Mouse (Mus musculus) midbrain, embryonic 16.5 days (tissue): ENCODE data around the gene Nell1. TPM values are rescaled to one million over a fixed set of nuclear protein-coding genes. Genes with fewer than 3 reads are reported as not detected.
A peak's percentile ranks its signal among the peaks of the same experiment; 100 is the strongest.

Experiments
- ATAC-seq: fragments of 200-750 bp; cut with Nextera tagmentation; 2 replicates; pipeline ENCODE4 v1.8.0; 2017; ENCODE audit warnings: moderate TSS enrichment
- H3K27ac ChIP-seq: fragments of 300-500 bp; sonication (generic); 2 replicates; pipeline ENCODE4 v1.5.1; 2014; ENCODE audit warnings: mild to moderate bottlenecking, low read length, mixed read lengths
- H3K27me3 ChIP-seq: fragments of 300-500 bp; sonication (generic); 2 replicates; pipeline ENCODE4 v1.6.1; 2014; ENCODE audit warnings: low read depth, low read length, mixed read lengths; ENCODE audit not compliant: control insufficient read depth, insufficient read depth
- H3K36me3 ChIP-seq: fragments of 300-500 bp; sonication (generic); 2 replicates; pipeline ENCODE4 v1.6.1; 2014; ENCODE audit warnings: mild to moderate bottlenecking, low read length, moderate library complexity, mixed read lengths; ENCODE audit not compliant: control insufficient read depth, insufficient read depth
- H3K4me1 ChIP-seq: fragments of 300-500 bp; sonication (generic); 2 replicates; pipeline ENCODE4 v1.6.1; 2014; ENCODE audit warnings: mild to moderate bottlenecking, low read length, mixed read lengths; ENCODE audit not compliant: control insufficient read depth, insufficient read depth
- H3K4me2 ChIP-seq: fragments of 300-500 bp; sonication (generic); 2 replicates; pipeline ENCODE4 v1.6.1; 2014; ENCODE audit warnings: mild to moderate bottlenecking, low read length, mixed read lengths
- H3K4me3 ChIP-seq: fragments of 300-500 bp; sonication (generic); 2 replicates; pipeline ENCODE4 v1.5.1; 2014; ENCODE audit warnings: low read depth, mild to moderate bottlenecking, low read length, moderate library complexity, mixed read lengths
- H3K9ac ChIP-seq: fragments of 300-500 bp; sonication (generic); 2 replicates; pipeline ENCODE4 v1.6.1; 2014; ENCODE audit warnings: low read depth, low read length, mixed read lengths
- H3K9me3 ChIP-seq: fragments of 300-500 bp; sonication (generic); replicated peaks from 2 replicates; pipeline ENCODE4 v1.6.1; 2014; ENCODE audit warnings: mild to moderate bottlenecking, low read length, mixed read lengths; ENCODE audit not compliant: control insufficient read depth, poor library complexity, severe bottlenecking
- WGBS: fragments of 180-500 bp; shearing (Covaris S2); extraction: QIAGEN DNeasy Blood & Tissue Kit; methylation state at CpG from one replicate; pipeline ENCODE4 v1.1.7; 2014; 5-methylcytosine and 5-hydroxymethylcytosine counted together
- polyA plus RNA-seq: library from polyadenylated mRNA; unstranded; fragments of >200 nt; fragmentation: Nextera tagmentation; extraction: Ambion mirVana; gene quantifications from 2 replicates; pipeline ENCODE4 v1.2.1, GENCODE M21; 2015

Gene Nell1
- polyA plus RNA-seq, 1 experiment from 2014 or later = 40.1 TPM

DNA sequence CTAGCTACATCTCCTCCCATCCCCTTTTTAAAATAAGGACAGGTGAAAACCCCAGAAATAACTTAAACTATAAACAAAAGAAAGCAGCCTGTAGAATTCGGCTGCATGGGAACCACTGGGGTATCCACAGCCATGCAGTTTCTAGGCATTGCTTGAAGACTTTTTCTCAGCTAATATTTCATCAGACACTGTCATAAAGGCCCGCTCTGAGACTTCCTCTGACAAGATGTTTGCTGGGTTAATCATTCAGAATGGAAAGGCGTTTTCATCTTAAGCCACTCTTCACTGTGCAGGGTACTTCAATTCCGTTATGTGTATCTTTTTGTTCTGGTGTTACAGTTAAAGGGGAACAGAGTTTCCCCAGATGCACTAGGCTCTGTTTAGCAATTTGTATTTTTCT is 526.9 kb downstream of the Nell1 start:
- 81% methylated on average over 4 of the region's 4 CpGs for WGBS
- Histone ChIP-seq H3K36me3 (no peaks in the 10 kb centered on the region), H3K27me3 (no peaks in the 10 kb centered on the region), H3K9me3 (no peaks in the 10 kb centered on the region), H3K27ac (no peak overlapping the region), H3K4me2 (no peak overlapping the region), H3K4me3 (no peak overlapping the region), H3K4me1 (no peaks in the 10 kb centered on the region), H3K9ac (no peak overlapping the region)
- no peak for ATAC-seq

- no peaks in the 10 kb centered on the region for H3K9me3 ChIP-seq
- H3K27ac ChIP-seq = no peak overlapping the region
These were observed 532.4 kb downstream of the Nell1 start for GRCm38 (mm10) chr7:50507047-50507446.

DNA sequence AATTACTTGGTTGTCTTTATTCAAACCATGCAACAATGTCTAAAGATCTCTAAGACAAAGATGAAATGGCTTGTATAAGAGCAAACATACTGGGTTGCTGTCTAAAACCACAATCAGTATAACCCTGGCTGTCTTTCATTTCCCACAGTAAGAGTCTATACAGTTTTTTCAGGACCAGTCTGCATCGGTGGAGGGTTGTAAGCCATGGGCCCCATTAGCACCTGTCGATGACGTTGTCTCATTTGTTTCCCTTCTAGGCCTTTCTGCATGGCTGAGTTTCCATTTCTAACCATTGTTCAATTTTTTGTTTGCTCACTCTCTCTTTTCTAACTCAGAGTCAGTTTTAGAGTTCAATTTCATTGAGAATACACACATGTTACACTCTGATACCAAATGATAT is 540.2 kb downstream of the Nell1 start:
- no peak overlapping the region for H3K4me3 ChIP-seq
- no peak overlapping the region for H3K4me2 ChIP-seq
- no peaks in the 10 kb centered on the region for H3K9me3 ChIP-seq
- no peak overlapping the region for H3K9ac ChIP-seq
- H3K27ac ChIP-seq = no peak overlapping the region
- no peaks in the 10 kb centered on the region for H3K4me1 ChIP-seq
- no peak for ATAC-seq
- 64% methylated on average over 3 of the region's 3 CpGs for WGBS
- no peaks in the 10 kb centered on the region for H3K36me3 ChIP-seq
- no peaks in the 10 kb centered on the region for H3K27me3 ChIP-seq

More at GRCm38 (mm10) chr7:50507047-50507446, 532.4 kb downstream of the Nell1 start:
- Histone ChIP-seq H3K4me1 (no peaks in the 10 kb centered on the region), H3K9ac (no peak overlapping the region), H3K4me3 (no peak overlapping the region), H3K27me3 (no peaks in the 10 kb centered on the region), H3K4me2 (no peak overlapping the region), H3K36me3 (no peaks in the 10 kb centered on the region)
- ATAC-seq = no peak

DNA sequence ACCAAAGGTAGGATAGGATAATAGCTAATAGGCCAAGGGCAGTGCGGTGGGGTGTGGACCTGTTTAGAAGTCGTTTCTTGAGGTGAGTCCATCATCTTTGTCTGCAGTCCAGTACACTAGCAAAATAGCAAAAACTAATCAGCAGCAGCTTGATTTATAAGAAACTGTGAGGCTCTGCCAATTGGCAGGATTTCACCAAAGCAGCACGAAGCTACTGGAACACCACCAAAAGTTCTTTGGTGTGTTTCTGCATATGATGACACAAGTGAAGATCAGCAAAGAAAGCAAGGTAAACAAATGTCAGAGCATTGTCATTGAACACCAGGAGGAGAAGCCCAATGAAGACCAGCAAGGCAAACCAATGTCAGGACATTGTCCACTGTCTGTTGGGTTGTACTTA is 542.0 kb downstream of the Nell1 start:
- no peak overlapping the region for H3K27ac ChIP-seq
- H3K9me3 ChIP-seq = no peaks in the 10 kb centered on the region
- no peaks in the 10 kb centered on the region for H3K4me1 ChIP-seq
- no peaks in the 10 kb centered on the region for H3K36me3 ChIP-seq
- no peak overlapping the region for H3K4me2 ChIP-seq
- no peak for ATAC-seq
- 86% methylated on average over 3 of the region's 3 CpGs for WGBS
- H3K9ac ChIP-seq = no peak overlapping the region
- no peak overlapping the region for H3K4me3 ChIP-seq
- H3K27me3 ChIP-seq = no peaks in the 10 kb centered on the region

DNA sequence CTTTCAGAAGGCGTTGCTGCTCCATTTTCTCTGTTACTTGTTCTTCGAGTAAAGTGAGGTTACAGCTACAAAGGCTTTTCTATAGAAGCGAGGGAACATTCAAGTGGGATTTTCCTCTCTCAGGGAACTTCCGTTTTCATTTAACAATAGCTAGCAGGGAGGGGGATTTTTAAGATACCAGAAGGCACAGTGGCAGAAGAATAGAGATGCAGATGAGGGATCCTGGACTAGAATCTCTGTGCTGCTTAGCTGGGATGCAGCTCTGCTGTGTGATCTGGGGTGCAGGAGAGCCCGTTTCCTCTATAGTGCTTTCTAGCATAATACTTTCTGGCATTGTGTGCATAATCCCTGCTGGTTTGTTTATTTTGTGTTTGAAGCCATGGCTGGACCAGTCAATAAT is 568.7 kb downstream of the Nell1 start:
- Histone ChIP-seq H3K9ac (no peak overlapping the region), H3K4me1 (no peaks in the 10 kb centered on the region)
- WGBS = 19% methylated on average over 5 of the region's 5 CpGs

GRCm38 (mm10) chr7:50549572-50549971 is 574.9 kb downstream of the Nell1 start:
- WGBS = 72% methylated on average over 3 of the region's 3 CpGs
- ATAC-seq = no peak

More for the DNA sequence above, 568.7 kb downstream of the Nell1 start:
- Histone ChIP-seq H3K4me2 (no peak overlapping the region), H3K36me3 (no peaks in the 10 kb centered on the region), H3K9me3 (no peaks in the 10 kb centered on the region), H3K27me3 (no peaks in the 10 kb centered on the region), H3K27ac (no peak overlapping the region), H3K4me3 (no peak overlapping the region)
- no peak for ATAC-seq

DNA sequence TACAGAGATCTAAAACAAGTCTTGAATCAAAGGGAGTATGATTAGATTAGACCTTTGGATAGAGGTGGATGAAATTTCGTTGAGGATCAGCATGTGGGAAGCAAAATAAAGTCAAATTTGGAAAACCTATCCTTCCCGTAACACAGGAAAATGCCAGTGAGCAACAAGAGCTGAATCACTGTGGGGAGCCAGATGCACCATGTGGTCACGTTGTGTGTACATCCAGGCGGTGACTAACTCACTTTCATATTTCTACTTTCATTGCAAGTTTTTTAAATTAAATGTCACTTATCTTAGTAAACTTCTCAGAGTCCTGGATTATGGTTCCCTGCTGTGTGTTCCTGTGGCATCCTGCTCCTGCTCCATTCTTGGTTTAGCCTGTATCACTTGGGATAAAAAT is 576.8 kb downstream of the Nell1 start:
- Histone ChIP-seq H3K27me3 (no peaks in the 10 kb centered on the region), H3K9ac (no peak overlapping the region), H3K4me2 (no peak overlapping the region), H3K27ac (no peak overlapping the region), H3K4me1 (0 out of 2 replicates have a peak, but pooled peaks cover 2% of the 10 kb centered on the region), H3K9me3 (no peaks in the 10 kb centered on the region), H3K36me3 (no peaks in the 10 kb centered on the region), H3K4me3 (no peak overlapping the region)
- WGBS = 78% methylated on average over 4 of the region's 4 CpGs
- no peak for ATAC-seq

More at GRCm38 (mm10) chr7:50549572-50549971, 574.9 kb downstream of the Nell1 start:
- Histone ChIP-seq H3K27ac (no peak overlapping the region), H3K27me3 (no peaks in the 10 kb centered on the region), H3K9me3 (no peaks in the 10 kb centered on the region), H3K4me2 (no peak overlapping the region), H3K4me3 (no peak overlapping the region), H3K36me3 (no peaks in the 10 kb centered on the region), H3K9ac (no peak overlapping the region), H3K4me1 (no peaks in the 10 kb centered on the region)

DNA sequence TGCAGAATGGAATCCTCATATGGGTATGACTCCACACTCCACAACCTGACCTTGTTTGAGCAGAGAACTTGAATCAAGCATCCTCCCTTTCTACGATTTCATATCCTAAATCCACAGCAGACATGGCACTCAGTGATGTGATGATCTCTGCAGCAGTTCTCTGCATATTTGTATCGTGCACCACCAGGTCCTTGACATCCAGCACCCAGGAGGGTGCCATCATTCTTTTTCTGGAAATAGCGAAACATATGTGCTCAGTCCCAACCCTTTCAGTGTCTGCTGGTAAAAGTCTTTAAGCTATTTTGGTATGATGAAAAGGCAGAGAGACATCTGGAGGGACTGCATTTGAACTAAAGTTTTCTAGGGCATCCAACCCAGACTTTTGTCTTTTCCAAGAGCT is 588.0 kb downstream of the Nell1 start:
- Histone ChIP-seq H3K4me1 (no peaks in the 10 kb centered on the region), H3K27me3 (no peaks in the 10 kb centered on the region), H3K9me3 (no peaks in the 10 kb centered on the region), H3K9ac (no peak overlapping the region), H3K27ac (no peak overlapping the region), H3K4me3 (no peak overlapping the region), H3K4me2 (no peak overlapping the region), H3K36me3 (no peaks in the 10 kb centered on the region)
- 80% methylated on average over 3 of the region's 3 CpGs for WGBS
- no peak for ATAC-seq

- ATAC-seq = peak; percentile 45; the same call in 1 of the 2 replicates
- H3K36me3 ChIP-seq = no peaks in the 10 kb centered on the region
- WGBS = 66% methylated on average over 7 of the region's 7 CpGs
- no peaks in the 10 kb centered on the region for H3K27me3 ChIP-seq
- no peak overlapping the region for H3K4me2 ChIP-seq
- no peak overlapping the region for H3K27ac ChIP-seq
- no peaks in the 10 kb centered on the region for H3K9me3 ChIP-seq
- no peak overlapping the region for H3K4me3 ChIP-seq
- no peaks in the 10 kb centered on the region for H3K4me1 ChIP-seq
- no peak overlapping the region for H3K9ac ChIP-seq
These were observed 599.2 kb downstream of the Nell1 start for GRCm38 (mm10) chr7:50573841-50574240.
